Comparison of ENCODE assay signal across 12 mouse cellular contexts in the genomic region with DNA sequence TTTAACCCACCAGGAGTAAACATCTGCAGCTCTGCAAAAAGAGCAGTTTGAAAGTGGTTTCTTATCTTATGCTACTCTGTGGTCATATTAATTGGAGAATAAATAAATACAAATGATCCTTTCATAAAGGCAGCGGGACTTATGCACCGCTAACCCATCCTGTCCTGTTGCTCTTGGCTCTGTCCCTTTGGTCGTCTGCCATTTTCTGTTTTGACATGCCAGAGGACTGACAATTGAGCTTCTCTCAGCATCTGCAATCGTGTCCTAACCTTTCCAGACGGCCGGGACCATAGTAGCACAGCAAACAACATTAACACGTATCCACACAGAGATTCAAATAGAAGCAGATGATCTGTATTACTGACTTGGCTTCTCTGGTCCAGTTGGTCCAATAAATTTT. TPM values are rescaled to one million over a fixed set of nuclear protein-coding genes. Genes with fewer than 3 reads are reported as not detected.
DNase-seq lines count a peak whose midpoint lies in the region; ATAC-seq and TF ChIP-seq lines count a peak whose summit lies in the region.
"Had no signal": no experiment of that assay in that cellular context is flagged by ENCODE, and none has a peak within 500 bp of the region (broad histone marks: within the 10 kb centered on the region; RNA-seq: fewer than 3 reads in every experiment).

No protein-coding gene starts in this region.

- WGBS in kidney, embryonic 14.5 days: 66% methylated on average over 7 of the region's 7 CpGs

- no peak overlapping the region; the same call in 1 of the 2 replicates for H3K27ac ChIP-seq in kidney, embryonic 14.5 days (ENCODE audit: low read depth, low read length)
- H3K27ac ChIP-seq in gastrocnemius, adult 2 months: no peak overlapping the region
- H3K27ac ChIP-seq: left cerebral cortex, adult 2 months; macrophage had no signal

- intact Hi-C loops in gastrocnemius, adult 2 months (cut with DNase I): no loop called here

- H3K4me3 ChIP-seq in kidney, embryonic 14.5 days (ENCODE audit: low read length): no peak overlapping the region
- H3K4me3 ChIP-seq in gastrocnemius, adult 2 months: no peak overlapping the region
- H3K4me3 ChIP-seq: left cerebral cortex, adult 2 months had no signal

- ATAC-seq in kidney, embryonic 14.5 days (ENCODE audit: low FRiP score, low TSS enrichment): no peak; the same call in 1 of the 2 replicates

- H3K9ac ChIP-seq in kidney, embryonic 14.5 days (ENCODE audit: low read depth, low read length): no peak overlapping the region

- peak; percentile 26 for DNase-seq in kidney, adult 11 months
- DNase-seq in NIH3T3 (ENCODE audit: low read depth): peak; percentile 9
- DNase-seq in gastrocnemius, adult 2 months: peak; percentile 57
- peak; percentile 13 for DNase-seq in kidney, adult 18-20 months
- DNase-seq in spleen, postnatal 36 days (ENCODE audit: low spot score in 2 of 2): no peak
- DNase-seq in embryo, embryonic 10 days (ENCODE audit: low spot score): no peak
- DNase-seq: right cerebral cortex, postnatal 25 days; thymus, postnatal 25 days had no signal

- no peak overlapping the region for H3K4me2 ChIP-seq in kidney, embryonic 14.5 days (replicated peaks; ENCODE audit: low read depth, low read length)

- H3K4me1 ChIP-seq in kidney, embryonic 14.5 days (ENCODE audit: control insufficient read depth, insufficient read depth, low read length): no peaks in the 10 kb centered on the region

- no peaks in the 10 kb centered on the region for H3K27me3 ChIP-seq in kidney, embryonic 14.5 days (ENCODE audit: control insufficient read depth, insufficient read depth, low read length)

- no peaks in the 10 kb centered on the region for H3K9me3 ChIP-seq in kidney, embryonic 14.5 days (ENCODE audit: control insufficient read depth, low read length)

- H3K36me3 ChIP-seq in kidney, embryonic 14.5 days (ENCODE audit: control insufficient read depth, insufficient read depth, low read length): no peaks in the 10 kb centered on the region

- no peak for TF ChIP-seq CTCF in gastrocnemius, adult 2 months (IDR thresholded peaks at IDR 0.05)

RNA-seq across cellular contexts. Expression of gene Col6a6, which starts 53.1 kb away (rescaled TPM):
- 0.64 and 0.83 TPM in 2 replicates for polyA plus RNA-seq in kidney, embryonic 14.5 days (2014; fragmentation: Nextera tagmentation; extraction: Ambion mirVana)
- total RNA-seq in gastrocnemius, adult 2 months (2021): 1 to 10 TPM; 1.5 to 1.9 TPM
- polyA plus RNA-seq: forebrain, embryonic 11.5 days; macrophage had no signal

Comparison
In these comparisons a context has a peak if more than half of its experiments do, and no peak if none do; other contexts are left out.
1. DNase-seq: peak in kidney, adult 11 months (single experiment), NIH3T3 (single experiment), gastrocnemius, adult 2 months (single experiment) and kidney, adult 18-20 months (single experiment); none in spleen, postnatal 36 days (0 of 2) and embryo, embryonic 10 days (single experiment).